Mouse (Mus musculus) liver, embryonic 14.5 days (tissue): ENCODE measurements around the gene Aifm2. TPM values are rescaled to one million over a fixed set of nuclear protein-coding genes. Genes with fewer than 3 reads are reported as not detected.

Experiments
- ATAC-seq: fragments of 200-750 bp; cut with Nextera tagmentation; 2 replicates; pipeline ENCODE4 v1.8.0; 2017; ENCODE audit warnings: moderate number of reproducible peaks, mild to moderate bottlenecking, moderate library complexity; ENCODE audit not compliant: insufficient read depth
- DNase-seq, 3 experiments: peaks; one replicate each; pipeline ENCODE4 v3.0.0-alpha.2; 2012 to 2013; ENCODE audit warnings: low read depth in 3 of 3, low spot score in 3 of 3
- H3K27ac ChIP-seq: fragments of 300-500 bp; sonication (generic); 2 replicates; pipeline ENCODE4 v1.5.1; 2014; ENCODE audit warnings: moderate library complexity, mild to moderate bottlenecking, control low read depth, inconsistent platforms
- H3K27me3 ChIP-seq: fragments of 300-500 bp; sonication (generic); 2 replicates; pipeline ENCODE4 v1.6.1; 2014; ENCODE audit warnings: mild to moderate bottlenecking, low read length, moderate library complexity; ENCODE audit not compliant: control insufficient read depth, insufficient read depth
- H3K36me3 ChIP-seq: fragments of 300-500 bp; sonication (generic); replicated peaks from 2 replicates; pipeline ENCODE4 v1.6.1; 2014; ENCODE audit warnings: low read depth; ENCODE audit not compliant: control insufficient read depth, insufficient read depth
- H3K4me1 ChIP-seq, 2 experiments: fragments of 200-500 bp in 1 of 2; fragments of 300-500 bp in 1 of 2; sonication (generic) in 1 of 2; replicated peaks; 2 replicates each; pipeline ENCODE4 v1.6.1; 2012 to 2014; ENCODE audit warnings: antibody characterized with exemption in 1 of 2, inconsistent platforms in 1 of 2, low read length in 1 of 2; ENCODE audit not compliant: control insufficient read depth in 2 of 2, insufficient read depth in 2 of 2
- H3K4me2 ChIP-seq: fragments of 300-500 bp; sonication (generic); 2 replicates; pipeline ENCODE4 v1.6.1; 2014; ENCODE audit warnings: low read depth, mild to moderate bottlenecking, control low read depth, moderate library complexity
- H3K4me3 ChIP-seq, 2 experiments: fragments of 200-500 bp in 1 of 2; fragments of 300-500 bp in 1 of 2; sonication (generic) in 1 of 2; 2 replicates each; pipeline ENCODE4 v1.5.1; 2012 to 2014; ENCODE audit warnings: low read depth in 2 of 2, low read length in 2 of 2, mild to moderate bottlenecking in 2 of 2, control low read depth in 1 of 2, inconsistent platforms in 1 of 2, moderate library complexity in 1 of 2; ENCODE audit not compliant: insufficient read depth in 1 of 2
- H3K9ac ChIP-seq: fragments of 300-500 bp; sonication (generic); replicated peaks from 2 replicates; pipeline ENCODE4 v1.6.1; 2014; ENCODE audit warnings: mild to moderate bottlenecking, control low read depth, moderate library complexity
- H3K9me3 ChIP-seq: fragments of 300-500 bp; sonication (generic); 2 replicates; pipeline ENCODE4 v1.6.1; 2016; ENCODE audit warnings: low read length, mixed read lengths; ENCODE audit not compliant: control insufficient read depth
- CTCF ChIP-seq: IDR thresholded peaks from 2 replicates; pipeline ENCODE4 v1.5.1; 2016; ENCODE audit warnings: antibody characterized with exemption, low read depth, control low read depth
- EP300 ChIP-seq: IDR thresholded peaks from 2 replicates; pipeline ENCODE4 v1.6.1; 2016; ENCODE audit warnings: antibody characterized with exemption, low read depth
- WGBS: fragments of 180-500 bp; shearing (Covaris S2); extraction: QIAGEN DNeasy Blood & Tissue Kit; methylation state at CpG from one replicate; pipeline ENCODE4 v1.1.7; 2014; ENCODE audit not compliant: insufficient replicate concordance; 5-methylcytosine and 5-hydroxymethylcytosine counted together
- polyA plus RNA-seq, 2 experiments: library from polyadenylated mRNA; depleted of rRNA in 1 of 2; stranded (reverse) in 1 of 2; unstranded in 1 of 2; fragments of >200 nt; fragmentation: Nextera tagmentation in 1 of 2; extraction: Ambion mirVana in 1 of 2; gene quantifications; 2 replicates each; pipeline versions ENCODE4 v1.2.1 to v1.2.3; 2012 to 2014

Aifm2 gene
- polyA plus RNA-seq, 2 experiments: 2.1 to 2.7 TPM

GRCm38 (mm10) chr10:61729181-61729580 lies 14.1 kb downstream of the Aifm2 start:
- no peak overlapping the region for H3K4me3 ChIP-seq
- 65% methylated on average over 11 of the region's 11 CpGs for WGBS
- H3K9ac ChIP-seq: no peak overlapping the region
- no peak overlapping the region for H3K27ac ChIP-seq
- H3K27me3 ChIP-seq: no peaks in the 10 kb centered on the region
- ATAC-seq: no peak
- no peaks in the 10 kb centered on the region for H3K9me3 ChIP-seq
- no peaks in the 10 kb centered on the region for H3K4me1 ChIP-seq
- H3K36me3 ChIP-seq: no peaks in the 10 kb centered on the region
- no peak for DNase-seq
- H3K4me2 ChIP-seq: no peak overlapping the region
- TF ChIP-seq CTCF (no peak), EP300 (no peak)

DNA sequence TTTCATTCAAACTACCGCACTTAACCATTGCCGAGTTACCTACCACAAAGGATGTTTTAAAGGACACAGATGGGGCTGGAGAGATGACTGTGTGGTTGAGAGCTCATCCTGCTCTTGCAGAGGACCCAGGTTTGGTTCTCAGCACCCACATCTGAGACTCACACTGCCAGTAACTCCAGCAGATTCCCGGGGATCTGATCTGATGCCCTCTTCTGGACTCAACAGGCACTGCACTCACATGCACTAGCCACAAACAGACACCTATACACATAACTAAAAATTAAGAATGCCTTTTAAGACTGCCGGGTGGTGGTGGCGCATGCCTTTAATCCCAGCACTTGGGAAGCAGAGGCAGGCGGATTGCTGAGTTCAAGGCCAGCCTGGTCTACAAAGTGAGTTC lies 15.1 kb downstream of the Aifm2 start:
- H3K4me3 ChIP-seq: no peak overlapping the region
- H3K9ac ChIP-seq: no peak overlapping the region
- ATAC-seq (no peak), DNase-seq (no peak)
- TF ChIP-seq EP300: no peak
- no peak; the same call in 1 of the 2 replicates for TF ChIP-seq CTCF
- H3K27ac ChIP-seq: no peak overlapping the region
- H3K4me2 ChIP-seq: no peak overlapping the region
- no peaks in the 10 kb centered on the region for H3K9me3 ChIP-seq
- H3K27me3 ChIP-seq: no peaks in the 10 kb centered on the region
- no peaks in the 10 kb centered on the region for H3K36me3 ChIP-seq
- no peaks in the 10 kb centered on the region for H3K4me1 ChIP-seq
- whole genome bisulfite sequencing: 80% methylated on average over 6 of the region's 6 CpGs

- peak in 2 of 3 experiments; percentile 10 to 30 for DNase-seq
- ATAC-seq: no peak
- 42% methylated on average over 3 of the region's 3 CpGs for WGBS
Observed at GRCm38 (mm10) chr10:61734377-61734776, 19.3 kb downstream of the Aifm2 start.

DNA sequence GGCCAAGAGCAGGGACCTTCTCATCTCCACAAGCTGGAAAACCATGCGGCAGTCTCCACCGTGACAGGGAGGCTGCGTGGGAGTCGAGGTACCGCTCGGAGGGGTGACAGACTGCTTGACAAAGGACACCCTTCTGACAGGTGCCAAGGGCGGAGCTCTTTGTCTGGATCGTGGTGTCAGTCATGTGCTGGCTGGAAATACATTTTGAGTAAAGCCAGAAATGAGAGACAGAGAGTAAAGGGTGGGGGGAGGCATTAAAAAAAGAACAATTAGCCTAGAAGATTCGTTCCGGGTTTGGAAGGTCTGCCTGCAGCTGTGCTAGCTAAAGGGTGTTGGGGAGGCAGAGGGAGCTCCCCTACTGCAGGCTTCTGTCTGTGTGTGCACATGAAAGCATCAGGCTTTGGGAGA lies 21.6 kb downstream of the Aifm2 start:
- ATAC-seq: no peak
- Histone ChIP-seq H3K27ac (no peak overlapping the region), H3K9me3 (no peaks in the 10 kb centered on the region), H3K4me1 (no peaks in the 10 kb centered on the region), H3K4me3 (no peak overlapping the region), H3K36me3 (no peaks in the 10 kb centered on the region), H3K9ac (no peak overlapping the region), H3K27me3 (no peaks in the 10 kb centered on the region), H3K4me2 (no peak overlapping the region)
- WGBS: 63% methylated on average over 10 of the region's 10 CpGs
- TF ChIP-seq CTCF (no peak), EP300 (no peak)
- no peak for DNase-seq

More at GRCm38 (mm10) chr10:61734377-61734776, 19.3 kb downstream of the Aifm2 start:
- Histone ChIP-seq H3K4me1 (no peaks in the 10 kb centered on the region), H3K27ac (no peak overlapping the region), H3K9ac (no peak overlapping the region), H3K36me3 (no peaks in the 10 kb centered on the region), H3K4me2 (no peak overlapping the region), H3K27me3 (no peaks in the 10 kb centered on the region), H3K4me3 (no peak overlapping the region), H3K9me3 (no peaks in the 10 kb centered on the region)
- TF ChIP-seq CTCF (peak; percentile 91), EP300 (no peak)

DNA sequence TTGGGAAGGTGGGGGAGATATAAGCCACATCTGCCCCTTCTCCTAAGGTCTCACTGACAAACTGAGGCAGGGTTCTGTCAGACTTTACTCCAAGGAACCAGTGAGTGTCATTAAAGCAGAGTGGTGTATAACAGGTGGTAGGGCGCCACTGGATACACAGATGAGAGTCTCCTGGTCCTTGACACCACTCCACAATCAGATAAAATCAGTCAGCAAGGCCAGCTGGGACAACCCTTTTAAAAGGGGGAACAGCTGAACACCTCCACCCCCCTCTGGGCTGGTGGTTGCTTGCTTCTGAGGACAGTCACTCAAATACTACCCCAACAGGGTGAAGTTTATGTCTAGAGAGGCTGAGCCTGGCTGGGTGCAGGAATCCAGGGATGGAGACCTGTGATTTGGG lies 22.5 kb downstream of the Aifm2 start:
- no peak overlapping the region for H3K9ac ChIP-seq
- H3K9me3 ChIP-seq: no peaks in the 10 kb centered on the region
- H3K4me3 ChIP-seq: no peak overlapping the region
- ATAC-seq (no peak), DNase-seq (no peak)
- no peaks in the 10 kb centered on the region for H3K36me3 ChIP-seq
- no peaks in the 10 kb centered on the region for H3K4me1 ChIP-seq
- no peak for TF ChIP-seq EP300
- TF ChIP-seq CTCF: no peak
- H3K27ac ChIP-seq: no peak overlapping the region
- 54% methylated on average over 1 of the region's 1 CpGs for WGBS
- no peak overlapping the region for H3K4me2 ChIP-seq
- no peaks in the 10 kb centered on the region for H3K27me3 ChIP-seq
